Mouse (Mus musculus): ENCODE results near the gene Cln6. TPM values are rescaled to one million over a fixed set of nuclear protein-coding genes. Genes with fewer than 3 reads are reported as not detected.

Gene Cln6
- polyA plus RNA-seq, 1 experiment, result 91.1 TPM

GRCm38 (mm10) chr9:62837611-62838010 is 974 bp upstream of the Cln6 start:
- H3K9me3 ChIP-seq (replicated peaks; ENCODE audit: control insufficient read depth, insufficient read depth, low read length, poor library complexity, severe bottlenecking), result no peaks in the 10 kb centered on the region
- peak overlapping the region; percentile 67 for H3K4me3 ChIP-seq (ENCODE audit: low read depth, low read length)
- 0 out of 2 replicates have a peak overlapping the region, but pooled peaks have one; percentile 32 for H3K9ac ChIP-seq (ENCODE audit: low read depth, poor library complexity, severe bottlenecking)
- no peaks in the 10 kb centered on the region for H3K27me3 ChIP-seq (ENCODE audit: control insufficient read depth, insufficient read depth, low read length, poor library complexity, severe bottlenecking)
- H3K36me3 ChIP-seq (ENCODE audit: control insufficient read depth, insufficient read depth, low read length, poor library complexity, severe bottlenecking), result no peaks in the 10 kb centered on the region
- peaks cover 3% of the 10 kb centered on the region for H3K4me1 ChIP-seq (ENCODE audit: control insufficient read depth, insufficient read depth, low read length)
- TF ChIP-seq POLR2A (IDR thresholded peaks at IDR 0.05; ENCODE audit: insufficient read depth, low read length) (no peak), CTCF (IDR thresholded peaks at IDR 0.05; ENCODE audit: low read depth, low read length) (no peak), EP300 (IDR thresholded peaks at IDR 0.05; ENCODE audit: insufficient read depth, low read depth, low read length) (no peak)
- no peak overlapping the region; the same call in 1 of the 2 replicates for H3K27ac ChIP-seq (ENCODE audit: insufficient read depth, low read length)

GRCm38 (mm10) chr9:62838146-62838505 is 459 bp upstream of the Cln6 start:
- Histone ChIP-seq H3K9ac (ENCODE audit: low read depth, poor library complexity, severe bottlenecking) (0 out of 2 replicates have a peak overlapping the region, but pooled peaks have one; percentile 32), H3K27ac (ENCODE audit: insufficient read depth, low read length) (no peak overlapping the region; the same call in 1 of the 2 replicates), H3K27me3 (ENCODE audit: control insufficient read depth, insufficient read depth, low read length, poor library complexity, severe bottlenecking) (no peaks in the 10 kb centered on the region), H3K4me1 (ENCODE audit: control insufficient read depth, insufficient read depth, low read length) (peaks cover 2% of the 10 kb centered on the region), H3K4me3 (ENCODE audit: low read depth, low read length) (peak overlapping the region; percentile 67), H3K36me3 (ENCODE audit: control insufficient read depth, insufficient read depth, low read length, poor library complexity, severe bottlenecking) (no peaks in the 10 kb centered on the region), H3K9me3 (replicated peaks; ENCODE audit: control insufficient read depth, insufficient read depth, low read length, poor library complexity, severe bottlenecking) (no peaks in the 10 kb centered on the region)
- no peak for TF ChIP-seq CTCF (IDR thresholded peaks at IDR 0.05; ENCODE audit: low read depth, low read length)
- TF ChIP-seq POLR2A (IDR thresholded peaks at IDR 0.05; ENCODE audit: insufficient read depth, low read length), result peak; percentile 15

GRCm38 (mm10) chr9:62839172-62839770 is 686 bp downstream of the Cln6 start:
- H3K9me3 ChIP-seq (replicated peaks; ENCODE audit: control insufficient read depth, insufficient read depth, low read length, poor library complexity, severe bottlenecking), result no peaks in the 10 kb centered on the region
- H3K27me3 ChIP-seq (ENCODE audit: control insufficient read depth, insufficient read depth, low read length, poor library complexity, severe bottlenecking), result no peaks in the 10 kb centered on the region
- H3K4me3 ChIP-seq (ENCODE audit: low read depth, low read length), result peak overlapping the region; percentile 80
- peak overlapping the region; percentile 72 for H3K9ac ChIP-seq (ENCODE audit: low read depth, poor library complexity, severe bottlenecking)
- TF ChIP-seq EP300 (IDR thresholded peaks at IDR 0.05; ENCODE audit: insufficient read depth, low read depth, low read length) (no peak), CTCF (IDR thresholded peaks at IDR 0.05; ENCODE audit: low read depth, low read length) (no peak), POLR2A (IDR thresholded peaks at IDR 0.05; ENCODE audit: insufficient read depth, low read length) (no peak)
- H3K27ac ChIP-seq (ENCODE audit: insufficient read depth, low read length), result no peak overlapping the region
- no peaks in the 10 kb centered on the region for H3K4me1 ChIP-seq (ENCODE audit: control insufficient read depth, insufficient read depth, low read length)
- H3K36me3 ChIP-seq (ENCODE audit: control insufficient read depth, insufficient read depth, low read length, poor library complexity, severe bottlenecking), result no peaks in the 10 kb centered on the region

GRCm38 (mm10) chr9:62843356-62844024 is 4.9 kb downstream of the Cln6 start:
- no peak overlapping the region for H3K4me3 ChIP-seq (ENCODE audit: low read depth, low read length)
- H3K9me3 ChIP-seq (replicated peaks; ENCODE audit: control insufficient read depth, insufficient read depth, low read length, poor library complexity, severe bottlenecking), result no peaks in the 10 kb centered on the region
- H3K4me1 ChIP-seq (ENCODE audit: control insufficient read depth, insufficient read depth, low read length), result peaks cover 3% of the 10 kb centered on the region
- no peaks in the 10 kb centered on the region for H3K36me3 ChIP-seq (ENCODE audit: control insufficient read depth, insufficient read depth, low read length, poor library complexity, severe bottlenecking)
- TF ChIP-seq POLR2A (IDR thresholded peaks at IDR 0.05; ENCODE audit: insufficient read depth, low read length) (no peak), CTCF (IDR thresholded peaks at IDR 0.05; ENCODE audit: low read depth, low read length) (no peak)
- H3K9ac ChIP-seq (ENCODE audit: low read depth, poor library complexity, severe bottlenecking), result no peak overlapping the region
- no peaks in the 10 kb centered on the region for H3K27me3 ChIP-seq (ENCODE audit: control insufficient read depth, insufficient read depth, low read length, poor library complexity, severe bottlenecking)
- no peak overlapping the region for H3K27ac ChIP-seq (ENCODE audit: insufficient read depth, low read length)

GRCm38 (mm10) chr9:62844461-62844860 is 5.9 kb downstream of the Cln6 start:
- Histone ChIP-seq H3K4me3 (ENCODE audit: low read depth, low read length) (no peak overlapping the region), H3K36me3 (ENCODE audit: control insufficient read depth, insufficient read depth, low read length, poor library complexity, severe bottlenecking) (no peaks in the 10 kb centered on the region), H3K27me3 (ENCODE audit: control insufficient read depth, insufficient read depth, low read length, poor library complexity, severe bottlenecking) (no peaks in the 10 kb centered on the region), H3K27ac (ENCODE audit: insufficient read depth, low read length) (no peak overlapping the region), H3K4me1 (ENCODE audit: control insufficient read depth, insufficient read depth, low read length) (peaks cover 4% of the 10 kb centered on the region), H3K9ac (ENCODE audit: low read depth, poor library complexity, severe bottlenecking) (no peak overlapping the region), H3K9me3 (replicated peaks; ENCODE audit: control insufficient read depth, insufficient read depth, low read length, poor library complexity, severe bottlenecking) (no peaks in the 10 kb centered on the region)
- no peak for TF ChIP-seq POLR2A (IDR thresholded peaks at IDR 0.05; ENCODE audit: insufficient read depth, low read length)
- no peak for TF ChIP-seq EP300 (IDR thresholded peaks at IDR 0.05; ENCODE audit: insufficient read depth, low read depth, low read length)
- TF ChIP-seq CTCF (IDR thresholded peaks at IDR 0.05; ENCODE audit: low read depth, low read length), result no peak

- TF ChIP-seq CTCF (IDR thresholded peaks at IDR 0.05; ENCODE audit: low read depth, low read length) (peak; percentile 100), EP300 (IDR thresholded peaks at IDR 0.05; ENCODE audit: insufficient read depth, low read depth, low read length) (no peak)
- Histone ChIP-seq H3K4me1 (ENCODE audit: control insufficient read depth, insufficient read depth, low read length) (peaks cover 7% of the 10 kb centered on the region), H3K27me3 (ENCODE audit: control insufficient read depth, insufficient read depth, low read length, poor library complexity, severe bottlenecking) (no peaks in the 10 kb centered on the region), H3K36me3 (ENCODE audit: control insufficient read depth, insufficient read depth, low read length, poor library complexity, severe bottlenecking) (no peaks in the 10 kb centered on the region), H3K27ac (ENCODE audit: insufficient read depth, low read length) (peak overlapping the region; percentile 21; the same call in 1 of the 2 replicates), H3K4me3 (ENCODE audit: low read depth, low read length) (no peak overlapping the region), H3K9me3 (replicated peaks; ENCODE audit: control insufficient read depth, insufficient read depth, low read length, poor library complexity, severe bottlenecking) (no peaks in the 10 kb centered on the region), H3K9ac (ENCODE audit: low read depth, poor library complexity, severe bottlenecking) (no peak overlapping the region)
Measured at GRCm38 (mm10) chr9:62847694-62848093, 9.1 kb downstream of the Cln6 start.
